Mouse (Mus musculus): ENCODE measurements around the gene A430005L14Rik. TPM values are rescaled to one million over a fixed set of nuclear protein-coding genes. Genes with fewer than 3 reads are reported as not detected.
A peak's percentile ranks its signal among the peaks of the same experiment; 100 is the strongest.

The A430005L14Rik gene
- polyA plus RNA-seq, 1 experiment from 2014 or later = 104 TPM

- ATAC-seq (ENCODE audit: low FRiP score, low TSS enrichment) = no peak
- H3K4me3 ChIP-seq (ENCODE audit: low read length) = no peak overlapping the region
- no peak overlapping the region for H3K4me2 ChIP-seq (replicated peaks; ENCODE audit: low read depth, low read length)
- H3K27ac ChIP-seq (ENCODE audit: low read depth, low read length) = no peak overlapping the region
- H3K9ac ChIP-seq (ENCODE audit: low read depth, low read length) = no peak overlapping the region
- no peaks in the 10 kb centered on the region for H3K27me3 ChIP-seq (ENCODE audit: control insufficient read depth, insufficient read depth, low read length)
- no peaks in the 10 kb centered on the region for H3K9me3 ChIP-seq (ENCODE audit: control insufficient read depth, low read length)
- H3K36me3 ChIP-seq (ENCODE audit: control insufficient read depth, insufficient read depth, low read length) = peaks cover 60% of the 10 kb centered on the region
- H3K4me1 ChIP-seq (ENCODE audit: control insufficient read depth, insufficient read depth, low read length) = peaks cover 10% of the 10 kb centered on the region
- 87% methylated on average over 7 of the region's 7 CpGs for WGBS
Measured at GRCm38 (mm10) chr4:153962631-153963030, 5.6 kb downstream of the A430005L14Rik start.

GRCm38 (mm10) chr4:153966651-153967050, 9.6 kb downstream of the A430005L14Rik start:
- H3K9ac ChIP-seq (ENCODE audit: low read depth, low read length) = no peak overlapping the region
- 90% methylated on average over 5 of the region's 5 CpGs for WGBS
- H3K27ac ChIP-seq (ENCODE audit: low read depth, low read length) = no peak overlapping the region
- no peaks in the 10 kb centered on the region for H3K4me1 ChIP-seq (ENCODE audit: control insufficient read depth, insufficient read depth, low read length)
- H3K36me3 ChIP-seq (ENCODE audit: control insufficient read depth, insufficient read depth, low read length) = peaks cover 48% of the 10 kb centered on the region
- no peak for ATAC-seq (ENCODE audit: low FRiP score, low TSS enrichment)
- no peaks in the 10 kb centered on the region for H3K27me3 ChIP-seq (ENCODE audit: control insufficient read depth, insufficient read depth, low read length)
- H3K4me3 ChIP-seq (ENCODE audit: low read length) = no peak overlapping the region
- no peak overlapping the region for H3K4me2 ChIP-seq (replicated peaks; ENCODE audit: low read depth, low read length)
- H3K9me3 ChIP-seq (ENCODE audit: control insufficient read depth, low read length) = no peaks in the 10 kb centered on the region

- Histone ChIP-seq H3K4me1 (ENCODE audit: control insufficient read depth, insufficient read depth, low read length) (no peaks in the 10 kb centered on the region), H3K27me3 (ENCODE audit: control insufficient read depth, insufficient read depth, low read length) (no peaks in the 10 kb centered on the region), H3K9me3 (ENCODE audit: control insufficient read depth, low read length) (no peaks in the 10 kb centered on the region), H3K4me3 (ENCODE audit: low read length) (no peak overlapping the region), H3K9ac (ENCODE audit: low read depth, low read length) (no peak overlapping the region), H3K4me2 (replicated peaks; ENCODE audit: low read depth, low read length) (no peak overlapping the region), H3K27ac (ENCODE audit: low read depth, low read length) (no peak overlapping the region), H3K36me3 (ENCODE audit: control insufficient read depth, insufficient read depth, low read length) (peaks cover 39% of the 10 kb centered on the region)
- no peak for ATAC-seq (ENCODE audit: low FRiP score, low TSS enrichment)
- 78% methylated on average over 2 of the region's 2 CpGs for WGBS
Measured at GRCm38 (mm10) chr4:153967556-153967955, 10.5 kb downstream of the A430005L14Rik start.

GRCm38 (mm10) chr4:153968063-153968462, 11.0 kb downstream of the A430005L14Rik start:
- Histone ChIP-seq H3K4me1 (ENCODE audit: control insufficient read depth, insufficient read depth, low read length) (no peaks in the 10 kb centered on the region), H3K36me3 (ENCODE audit: control insufficient read depth, insufficient read depth, low read length) (peaks cover 34% of the 10 kb centered on the region), H3K27me3 (ENCODE audit: control insufficient read depth, insufficient read depth, low read length) (no peaks in the 10 kb centered on the region), H3K9me3 (ENCODE audit: control insufficient read depth, low read length) (no peaks in the 10 kb centered on the region), H3K4me2 (replicated peaks; ENCODE audit: low read depth, low read length) (no peak overlapping the region), H3K9ac (ENCODE audit: low read depth, low read length) (no peak overlapping the region), H3K4me3 (ENCODE audit: low read length) (no peak overlapping the region), H3K27ac (ENCODE audit: low read depth, low read length) (no peak overlapping the region)
- ATAC-seq (ENCODE audit: low FRiP score, low TSS enrichment) = no peak
- WGBS = 80% methylated on average over 2 of the region's 2 CpGs

- H3K27me3 ChIP-seq (ENCODE audit: control insufficient read depth, insufficient read depth, low read length) = no peaks in the 10 kb centered on the region
- H3K27ac ChIP-seq (ENCODE audit: low read depth, low read length) = no peak within 1 kb of the TSS; the same call in 1 of the 2 replicates
- peak within 1 kb of the TSS; percentile 78 for H3K4me2 ChIP-seq (replicated peaks; ENCODE audit: low read depth, low read length)
- ATAC-seq (ENCODE audit: low FRiP score, low TSS enrichment) = peak; percentile 97
- H3K4me3 ChIP-seq (ENCODE audit: low read length) = peak within 1 kb of the TSS; percentile 79
- WGBS = under 1% methylated on average over 67 of the region's 68 CpGs
- H3K36me3 ChIP-seq (ENCODE audit: control insufficient read depth, insufficient read depth, low read length) = peaks cover 18% of the 10 kb centered on the region
- peak within 1 kb of the TSS; percentile 79 for H3K9ac ChIP-seq (ENCODE audit: low read depth, low read length)
- no peaks in the 10 kb centered on the region for H3K9me3 ChIP-seq (ENCODE audit: control insufficient read depth, low read length)
- H3K4me1 ChIP-seq (ENCODE audit: control insufficient read depth, insufficient read depth, low read length) = peaks cover 9% of the 10 kb centered on the region; the same call in 1 of the 2 replicates
Measured at GRCm38 (mm10) chr4:153974431-153975291, 17.6 kb downstream of the A430005L14Rik start, which contains the start of the genes Dffb and Cep104. Gene Dffb, minus strand, starts transcription at chr4:153975126. Gene Cep104, plus strand, starts transcription at chr4:153975194.

- H3K27ac ChIP-seq (ENCODE audit: low read depth, low read length) = no peak overlapping the region; the same call in 1 of the 2 replicates
- under 1% methylated on average over 33 of the region's 33 CpGs for WGBS
- ATAC-seq (ENCODE audit: low FRiP score, low TSS enrichment) = no peak; the same call in 1 of the 2 replicates
Measured at GRCm38 (mm10) chr4:153975292-153975662, 18.2 kb downstream of the A430005L14Rik start.

GRCm38 (mm10) chr4:153975768-153976167, 18.7 kb downstream of the A430005L14Rik start:
- no peak for ATAC-seq (ENCODE audit: low FRiP score, low TSS enrichment)
- no peak overlapping the region for H3K27ac ChIP-seq (ENCODE audit: low read depth, low read length)
- H3K9me3 ChIP-seq (ENCODE audit: control insufficient read depth, low read length) = no peaks in the 10 kb centered on the region
- peaks cover 26% of the 10 kb centered on the region for H3K36me3 ChIP-seq (ENCODE audit: control insufficient read depth, insufficient read depth, low read length)
- H3K4me1 ChIP-seq (ENCODE audit: control insufficient read depth, insufficient read depth, low read length) = peaks cover 9% of the 10 kb centered on the region; the same call in 1 of the 2 replicates
- H3K9ac ChIP-seq (ENCODE audit: low read depth, low read length) = peak overlapping the region; percentile 79; the same call in 1 of the 2 replicates
- H3K4me3 ChIP-seq (ENCODE audit: low read length) = peak overlapping the region; percentile 79
- H3K27me3 ChIP-seq (ENCODE audit: control insufficient read depth, insufficient read depth, low read length) = no peaks in the 10 kb centered on the region
- H3K4me2 ChIP-seq (replicated peaks; ENCODE audit: low read depth, low read length) = peak overlapping the region; percentile 78
- 43% methylated on average over 6 of the region's 6 CpGs for WGBS

More at GRCm38 (mm10) chr4:153975292-153975662, 18.2 kb downstream of the A430005L14Rik start:
- no peaks in the 10 kb centered on the region for H3K9me3 ChIP-seq (ENCODE audit: control insufficient read depth, low read length)
- peaks cover 24% of the 10 kb centered on the region for H3K36me3 ChIP-seq (ENCODE audit: control insufficient read depth, insufficient read depth, low read length)
- H3K9ac ChIP-seq (ENCODE audit: low read depth, low read length) = peak overlapping the region; percentile 79
- peaks cover 9% of the 10 kb centered on the region; the same call in 1 of the 2 replicates for H3K4me1 ChIP-seq (ENCODE audit: control insufficient read depth, insufficient read depth, low read length)
- peak overlapping the region; percentile 79 for H3K4me3 ChIP-seq (ENCODE audit: low read length)
- no peaks in the 10 kb centered on the region for H3K27me3 ChIP-seq (ENCODE audit: control insufficient read depth, insufficient read depth, low read length)
- H3K4me2 ChIP-seq (replicated peaks; ENCODE audit: low read depth, low read length) = peak overlapping the region; percentile 78

GRCm38 (mm10) chr4:153979243-153979642, 22.2 kb downstream of the A430005L14Rik start:
- H3K9me3 ChIP-seq (ENCODE audit: control insufficient read depth, low read length) = no peaks in the 10 kb centered on the region
- no peak overlapping the region for H3K4me2 ChIP-seq (replicated peaks; ENCODE audit: low read depth, low read length)
- 90% methylated on average over 10 of the region's 10 CpGs for WGBS
- no peak overlapping the region for H3K27ac ChIP-seq (ENCODE audit: low read depth, low read length)
- H3K4me1 ChIP-seq (ENCODE audit: control insufficient read depth, insufficient read depth, low read length) = peaks cover 9% of the 10 kb centered on the region; the same call in 1 of the 2 replicates
- ATAC-seq (ENCODE audit: low FRiP score, low TSS enrichment) = no peak
- H3K9ac ChIP-seq (ENCODE audit: low read depth, low read length) = no peak overlapping the region
- H3K36me3 ChIP-seq (ENCODE audit: control insufficient read depth, insufficient read depth, low read length) = peaks cover 48% of the 10 kb centered on the region
- H3K4me3 ChIP-seq (ENCODE audit: low read length) = no peak overlapping the region
- H3K27me3 ChIP-seq (ENCODE audit: control insufficient read depth, insufficient read depth, low read length) = no peaks in the 10 kb centered on the region

GRCm38 (mm10) chr4:153980470-153980869, 23.4 kb downstream of the A430005L14Rik start:
- Histone ChIP-seq H3K4me3 (ENCODE audit: low read length) (no peak overlapping the region), H3K9me3 (ENCODE audit: control insufficient read depth, low read length) (no peaks in the 10 kb centered on the region), H3K27ac (ENCODE audit: low read depth, low read length) (no peak overlapping the region), H3K27me3 (ENCODE audit: control insufficient read depth, insufficient read depth, low read length) (no peaks in the 10 kb centered on the region), H3K4me1 (ENCODE audit: control insufficient read depth, insufficient read depth, low read length) (peaks cover 9% of the 10 kb centered on the region; the same call in 1 of the 2 replicates), H3K36me3 (ENCODE audit: control insufficient read depth, insufficient read depth, low read length) (peaks cover 60% of the 10 kb centered on the region), H3K9ac (ENCODE audit: low read depth, low read length) (no peak overlapping the region), H3K4me2 (replicated peaks; ENCODE audit: low read depth, low read length) (no peak overlapping the region)
- no peak for ATAC-seq (ENCODE audit: low FRiP score, low TSS enrichment)
- WGBS = 92% methylated on average over 11 of the region's 11 CpGs
